Mouse (Mus musculus) urinary bladder, postnatal 36 days (tissue): ENCODE results near the gene Lrrc8b.

Source experiments
- DNase-seq, 2 experiments: peaks; one replicate each; pipeline ENCODE4 v3.0.0; 2022; ENCODE audit warnings: low spot score in 2 of 2, mixed read lengths in 1 of 2

Gene Lrrc8b

GRCm38 (mm10) chr5:105518626-105519095 lies 103.1 kb downstream of the Lrrc8b start:
- DNase-seq, result no peak

- DNase-seq, result peak; percentile 63 to 77
Observed at GRCm38 (mm10) chr5:105519096-105519975, 103.8 kb downstream of the Lrrc8b start, which contains the start of gene Lrrc8c. Gene Lrrc8c (plus strand): TSS chr5:105519388.

GRCm38 (mm10) chr5:105519976-105520300 lies 104.4 kb downstream of the Lrrc8b start:
- no peak for DNase-seq

GRCm38 (mm10) chr5:105520442-105520965 lies 104.9 kb downstream of the Lrrc8b start:
- no peak for DNase-seq

GRCm38 (mm10) chr5:105523452-105523851 lies 107.9 kb downstream of the Lrrc8b start:
- DNase-seq, result no peak

- no peak for DNase-seq
Observed at GRCm38 (mm10) chr5:105525004-105525403, 109.4 kb downstream of the Lrrc8b start.

- no peak for DNase-seq
Observed at GRCm38 (mm10) chr5:105526107-105526645, 110.6 kb downstream of the Lrrc8b start.

GRCm38 (mm10) chr5:105526766-105527165 lies 111.2 kb downstream of the Lrrc8b start:
- DNase-seq, result no peak

- DNase-seq, result peak in 1 of 2 experiments; percentile 4
Observed at GRCm38 (mm10) chr5:105527477-105528331, 112.1 kb downstream of the Lrrc8b start.

- DNase-seq, result no peak
Observed at GRCm38 (mm10) chr5:105530576-105530975, 115.0 kb downstream of the Lrrc8b start.

GRCm38 (mm10) chr5:105535186-105535585 lies 119.6 kb downstream of the Lrrc8b start:
- no peak for DNase-seq

GRCm38 (mm10) chr5:105536172-105536571 lies 120.6 kb downstream of the Lrrc8b start:
- DNase-seq, result no peak

- no peak for DNase-seq
Observed at GRCm38 (mm10) chr5:105537101-105537723, 121.6 kb downstream of the Lrrc8b start.
